Mouse (Mus musculus): Measurements from ENCODE around the gene Cd59a.

GRCm38 (mm10) chr2:104133042-104133810, 37.6 kb downstream of the Cd59a start:
- no peak for TF ChIP-seq CTCF (IDR thresholded peaks at IDR 0.05; ENCODE audit: borderline replicate concordance, insufficient read depth, low read depth, low read length)
- no peak for TF ChIP-seq POLR2A (IDR thresholded peaks at IDR 0.05; ENCODE audit: borderline replicate concordance, insufficient read depth, low read length)

Data from cerebellum, adult 2 months (tissue).